Mouse (Mus musculus) fat pad, adult 2 months (tissue): ENCODE results near the gene Fkbp15.
"Not testable (repeated sequence)": the region's sequence is repeated elsewhere in the genome, so short reads cannot be mapped to it uniquely, and the experiment has no call there.

ENCODE experiments used
- DNase-seq: peaks from one replicate; pipeline ENCODE4 v3.0.0-alpha.2; 2011; ENCODE audit warnings: low read depth, low spot score; ENCODE audit errors: extremely low read depth

Gene Fkbp15

DNA sequence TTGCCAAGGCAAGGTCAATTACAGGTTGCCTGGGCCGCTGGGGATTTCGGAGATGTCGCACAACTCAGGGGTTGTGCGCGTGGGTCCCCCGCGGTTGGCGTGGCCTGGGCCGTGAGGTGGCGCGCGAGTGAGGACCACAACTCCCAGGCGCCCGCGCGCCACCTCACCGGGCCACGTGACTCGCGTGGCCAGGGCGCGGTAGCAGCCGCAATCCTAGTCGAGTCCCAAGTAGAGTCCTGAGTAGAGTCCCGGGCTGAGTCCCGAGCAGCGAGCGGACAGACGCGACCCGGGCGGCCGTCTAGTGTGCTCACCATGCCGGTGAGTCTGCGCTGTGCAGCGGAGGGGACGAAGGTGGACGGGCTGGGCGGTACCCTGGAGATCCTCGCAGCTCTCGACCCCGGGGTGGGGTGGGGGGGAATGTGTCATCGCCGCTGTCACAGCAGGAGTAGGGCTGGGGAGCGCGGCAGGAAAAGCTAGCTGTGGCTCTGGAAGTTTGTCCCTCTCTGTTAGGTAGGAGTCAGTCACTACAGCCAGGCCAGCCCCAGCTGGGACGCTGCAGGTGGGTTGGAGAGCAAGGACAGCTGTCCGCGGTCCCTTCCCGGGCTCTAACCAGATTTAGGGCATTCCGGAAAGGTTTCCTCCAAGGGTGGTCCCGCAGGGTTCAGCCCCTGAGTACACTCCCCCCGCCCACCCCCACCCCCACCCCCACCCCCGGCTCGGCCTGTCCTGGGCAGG is 73.9 kb downstream of the Fkbp15 start:
- DNase-seq, result no peak

DNA sequence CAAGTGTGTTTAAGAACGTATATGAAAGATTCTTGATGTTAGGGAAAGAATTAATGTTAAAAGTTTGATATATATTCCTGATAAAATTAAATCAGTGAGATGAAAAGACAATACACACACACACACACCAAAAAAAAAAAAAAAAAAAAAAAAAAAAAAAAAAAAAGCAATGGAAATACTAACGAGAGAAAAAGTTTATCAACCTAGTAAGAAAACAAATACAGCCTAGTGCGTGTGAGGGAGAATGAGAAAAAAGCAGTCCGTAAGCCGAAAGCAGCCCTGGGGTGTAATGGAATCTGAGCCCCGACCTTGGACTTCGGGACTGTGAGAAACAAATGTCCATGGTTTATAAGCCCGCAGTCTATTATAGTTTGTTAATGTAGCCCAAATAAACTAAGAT is 74.8 kb downstream of the Fkbp15 start:
- DNase-seq, result no peak

DNA sequence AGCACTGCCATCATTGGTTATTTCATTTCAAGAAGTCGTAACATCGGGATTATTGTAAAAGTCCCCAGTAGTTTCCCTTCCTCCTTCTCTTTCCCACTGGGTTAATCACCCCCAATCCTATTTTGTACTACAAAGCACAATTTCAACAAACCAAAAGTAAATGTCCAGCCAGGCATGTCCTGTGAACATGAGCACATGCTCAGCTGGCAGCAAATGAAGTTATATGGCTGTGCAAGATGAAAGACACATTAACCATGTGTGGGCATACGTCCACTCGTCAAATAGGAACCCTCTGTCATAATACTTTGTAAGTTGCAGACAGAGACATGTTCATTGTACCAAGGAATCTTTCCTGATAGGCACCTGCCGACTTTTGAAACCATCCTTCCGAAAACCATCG is 77.4 kb downstream of the Fkbp15 start:
- DNase-seq, result no peak

DNA sequence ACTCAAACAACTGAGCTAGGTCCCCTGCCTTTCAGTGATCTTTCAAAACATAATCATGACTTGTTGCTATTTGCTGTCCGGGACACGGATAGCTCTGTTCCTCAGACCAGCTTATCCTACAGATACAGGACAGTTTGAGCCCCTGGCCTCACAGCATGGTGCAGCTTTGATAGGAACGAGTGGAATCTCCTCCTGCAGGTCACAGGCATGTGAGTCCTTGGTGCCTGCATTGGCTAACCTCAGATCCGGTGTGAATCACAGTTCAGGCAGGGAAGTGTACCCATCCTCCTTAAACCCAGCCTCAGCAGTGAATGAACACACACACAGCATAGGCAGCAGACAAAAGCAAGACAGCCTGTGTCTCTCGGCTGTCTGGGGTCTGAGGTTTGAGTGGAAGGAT is 79.0 kb downstream of the Fkbp15 start:
- DNase-seq, result no peak

DNA sequence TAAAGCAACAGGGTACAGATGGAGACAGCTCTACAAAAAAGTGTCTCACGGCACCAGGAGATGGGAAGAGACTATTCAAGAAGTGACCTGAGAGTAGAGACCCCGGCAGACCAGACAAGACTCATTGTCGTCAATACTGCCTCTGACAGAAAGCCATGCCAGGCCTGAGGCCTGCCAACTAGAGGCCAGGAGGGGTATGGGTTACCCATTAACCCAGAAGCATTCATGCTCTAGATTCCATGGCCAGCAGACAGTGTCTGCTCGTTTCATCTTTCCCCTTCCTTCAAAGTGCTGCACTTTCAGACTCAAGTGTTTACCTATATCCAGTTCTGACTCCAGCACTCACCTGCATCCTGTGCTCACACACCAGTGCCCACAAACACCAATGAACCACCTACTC is 82.3 kb downstream of the Fkbp15 start:
- DNase-seq, result no peak

DNA sequence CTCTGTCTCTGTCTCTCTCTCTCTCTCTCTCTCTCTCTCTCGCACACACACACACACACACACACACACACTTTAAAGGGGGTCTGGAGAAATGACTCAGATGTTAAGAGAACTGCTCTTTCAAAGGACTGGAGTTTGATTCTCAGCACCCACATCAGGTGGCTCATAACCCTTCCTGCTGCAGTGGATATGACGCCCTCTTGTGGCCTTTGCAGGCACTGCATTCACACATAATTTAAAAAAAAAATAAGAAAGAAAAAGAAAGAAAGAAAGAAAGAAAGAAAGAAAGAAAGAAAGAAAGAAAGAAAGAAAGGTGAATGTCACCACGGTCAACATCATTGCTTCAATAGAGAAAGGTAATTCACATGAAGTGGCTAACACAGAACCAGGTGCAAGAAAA is 83.1 kb downstream of the Fkbp15 start:
- no peak for DNase-seq

DNA sequence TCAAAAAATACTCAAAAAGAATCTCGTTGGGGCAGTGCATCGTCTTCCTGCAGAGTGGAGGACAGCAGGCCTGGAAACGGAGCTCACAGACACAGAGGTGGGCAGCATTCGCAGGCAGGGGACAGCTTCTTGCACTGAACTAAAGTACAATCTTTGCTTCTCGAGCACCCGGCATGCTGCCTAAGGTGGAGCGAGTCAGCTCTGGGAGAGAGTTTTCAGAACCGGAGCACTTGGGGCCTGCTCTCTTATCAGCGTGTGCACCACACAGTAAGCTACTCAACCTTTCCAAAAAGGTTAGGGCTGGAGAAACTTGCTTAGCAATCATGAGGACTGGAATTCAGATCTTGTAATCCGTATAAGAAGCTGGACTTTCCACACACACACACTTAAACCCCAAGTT is 83.7 kb downstream of the Fkbp15 start:
- no peak for DNase-seq

DNA sequence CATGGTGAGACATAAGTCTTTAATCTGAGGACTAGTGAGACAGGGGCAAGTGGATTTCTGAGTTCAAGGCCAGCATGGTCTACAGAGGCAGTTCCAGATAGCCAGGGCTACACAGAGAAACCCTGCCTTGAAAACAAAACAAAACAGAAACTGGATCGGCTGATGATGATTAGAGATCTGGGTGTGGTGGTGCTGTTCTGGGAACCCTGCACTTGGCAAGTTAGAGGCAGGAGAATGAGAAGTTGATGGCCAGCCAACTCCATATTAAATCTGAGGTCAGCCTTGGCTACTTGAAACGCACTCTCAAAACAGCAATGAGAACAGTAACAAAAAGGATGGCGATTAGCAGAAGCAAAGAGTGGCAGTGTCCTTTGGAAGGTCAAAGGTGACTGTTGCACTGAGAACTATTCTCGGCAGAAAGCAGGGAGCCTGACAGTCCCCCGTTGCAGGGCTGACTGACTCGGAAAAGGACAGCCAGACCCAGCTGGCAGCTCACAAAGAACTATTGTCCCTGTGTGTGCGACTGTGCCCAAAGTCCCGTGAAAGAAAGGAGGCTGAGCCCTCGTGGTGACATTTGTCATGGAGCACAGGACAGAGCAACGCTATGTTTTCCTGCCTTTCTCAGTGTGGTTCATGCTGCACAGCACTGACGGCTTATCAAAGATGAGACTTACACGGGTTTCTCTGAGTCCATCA is 85.4 kb downstream of the Fkbp15 start:
- DNase-seq, result no peak

DNA sequence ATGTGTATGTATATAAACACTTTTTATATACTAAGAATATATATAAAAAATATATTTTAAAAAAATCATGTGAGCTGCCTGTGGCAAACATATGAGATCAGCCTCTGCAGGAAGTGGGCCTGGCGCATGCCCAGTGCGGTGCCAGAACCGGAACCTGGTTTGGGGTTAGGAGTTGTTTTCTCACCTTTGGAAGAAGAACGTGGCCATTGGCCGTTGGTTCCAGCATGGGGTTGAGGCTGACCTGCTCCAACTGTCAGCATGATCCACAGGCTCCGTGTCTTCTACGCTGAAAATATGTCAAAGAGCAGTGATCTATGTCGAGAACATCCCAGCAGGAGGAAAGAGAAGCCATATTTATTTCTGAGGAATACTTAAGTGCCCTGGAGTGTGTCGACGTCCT is 86.4 kb downstream of the Fkbp15 start:
- no peak for DNase-seq

DNA sequence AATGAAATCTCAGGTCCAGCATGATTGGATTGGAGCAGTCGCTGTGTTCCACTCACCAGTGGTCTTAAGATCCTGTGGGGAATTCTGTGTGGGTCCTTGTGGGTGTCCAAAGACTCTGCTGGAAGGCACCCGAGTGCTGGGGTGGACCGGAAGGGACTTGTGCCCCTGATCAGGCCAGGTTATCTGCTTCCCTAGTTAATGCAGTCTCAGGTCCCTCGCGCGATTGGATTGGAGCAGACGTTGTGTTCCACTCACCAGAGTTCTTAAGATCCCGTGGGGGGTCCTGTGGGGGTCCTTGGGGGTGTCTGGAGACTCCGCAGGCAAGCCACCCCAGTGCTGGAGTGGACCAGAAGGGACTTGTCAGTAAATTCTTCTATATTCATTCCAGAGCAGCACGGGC is 87.7 kb downstream of the Fkbp15 start:
- no peak for DNase-seq

DNA sequence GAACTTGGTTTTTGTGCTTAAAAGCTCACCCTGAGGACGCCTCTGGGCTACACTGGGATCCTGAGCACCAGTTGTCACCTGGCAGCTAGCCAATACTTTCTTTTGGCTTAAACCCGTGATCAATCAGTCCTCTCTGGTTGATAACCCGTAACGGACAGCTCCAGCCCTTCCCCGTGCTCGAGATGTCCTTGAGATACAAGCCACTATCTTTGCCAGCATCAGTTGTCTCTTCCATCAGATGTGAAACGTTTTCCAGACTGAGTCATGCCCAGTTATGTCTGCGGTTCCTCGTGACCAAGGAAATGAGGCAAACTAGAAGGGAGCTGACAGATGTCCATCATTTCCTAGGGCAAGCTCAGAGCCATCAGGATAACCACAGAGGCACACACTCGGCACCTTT is 93.2 kb downstream of the Fkbp15 start:
- DNase-seq, result no peak

DNA sequence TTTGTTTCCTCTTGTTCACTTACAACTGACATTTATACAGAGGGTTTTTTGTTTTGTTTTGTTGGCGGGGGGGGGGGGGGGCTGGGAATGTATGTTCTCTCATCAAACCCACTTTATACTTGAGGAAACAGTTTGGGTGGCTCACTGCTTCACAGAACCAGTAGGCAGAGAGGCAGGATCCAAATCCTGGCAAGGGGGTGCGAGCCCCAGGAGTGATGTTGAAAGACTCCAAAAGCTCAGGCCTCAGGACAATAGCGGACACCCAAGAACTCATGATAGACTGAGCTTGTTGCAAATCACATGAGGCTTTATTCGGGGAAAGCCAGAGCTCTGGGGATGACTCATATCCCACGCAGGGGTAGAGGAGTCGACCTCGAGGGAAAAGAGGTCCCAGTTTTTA is 94.3 kb downstream of the Fkbp15 start:
- DNase-seq, result not testable (repeated sequence)

DNA sequence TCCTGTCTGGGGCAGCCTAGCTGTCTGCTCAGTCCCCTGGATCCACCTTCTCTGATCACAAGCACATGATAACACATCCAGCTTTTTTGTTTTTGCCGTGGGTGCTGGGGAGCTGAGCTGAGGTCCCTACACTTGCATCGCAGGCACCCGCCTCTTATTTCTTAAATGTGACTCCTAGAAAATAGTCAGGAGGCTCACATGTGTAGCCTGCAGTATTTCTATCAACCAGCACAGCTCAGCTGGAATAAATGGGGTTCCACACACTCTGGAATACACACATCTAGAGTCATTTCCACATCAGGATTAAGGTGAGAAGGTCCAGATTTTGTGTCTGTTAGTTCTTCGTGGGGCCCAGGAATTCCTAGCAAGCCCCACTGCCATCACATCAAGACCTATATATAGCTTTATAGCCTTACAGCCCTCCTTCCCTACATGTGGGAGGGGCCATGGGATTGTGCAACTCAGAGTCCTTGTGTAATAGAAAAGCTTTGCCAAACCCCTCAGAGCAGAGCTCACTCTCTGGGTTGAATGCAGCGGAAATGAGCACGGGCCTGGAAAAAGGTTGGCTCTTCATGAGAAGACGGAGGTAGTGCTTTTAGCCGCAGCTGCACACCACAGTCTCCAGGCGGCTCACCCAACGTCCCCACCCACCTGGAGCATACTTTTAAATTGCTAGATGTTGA is 95.1 kb downstream of the Fkbp15 start:
- DNase-seq, result no peak

DNA sequence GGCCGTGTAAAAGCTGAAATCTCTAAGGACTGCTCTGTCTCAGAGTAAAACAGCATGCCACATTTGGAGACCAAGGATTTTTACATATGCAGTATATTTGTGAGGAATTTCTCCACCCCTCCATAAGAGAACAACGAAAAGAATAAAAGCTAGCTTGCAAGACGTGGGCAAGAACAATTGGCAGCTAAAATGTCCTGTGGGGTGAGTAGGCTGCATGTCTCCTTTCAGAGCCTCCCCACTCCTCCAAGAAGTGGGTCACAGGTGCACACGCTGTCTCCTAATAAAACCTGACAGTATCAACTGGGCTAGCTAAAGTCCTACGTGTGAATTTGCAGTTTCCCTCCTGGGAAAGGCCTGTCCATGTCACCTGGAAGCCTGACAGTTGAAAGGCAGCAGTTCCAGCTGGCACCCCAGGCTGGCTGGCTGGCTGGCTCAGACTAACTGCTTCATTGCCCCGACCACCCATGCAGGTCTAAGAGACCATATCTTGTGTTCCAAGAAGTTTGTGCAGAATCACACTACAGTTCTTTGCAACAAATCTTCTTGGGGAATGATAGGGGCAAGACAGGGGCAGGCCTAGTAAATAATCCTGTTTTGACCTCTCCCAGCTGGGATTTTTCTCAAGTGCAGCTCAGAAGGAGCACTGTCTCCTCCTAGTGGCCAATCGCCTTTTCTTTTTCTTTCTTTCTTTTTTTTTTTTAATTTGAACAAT is 97.1 kb downstream of the Fkbp15 start:
- DNase-seq, result no peak

DNA sequence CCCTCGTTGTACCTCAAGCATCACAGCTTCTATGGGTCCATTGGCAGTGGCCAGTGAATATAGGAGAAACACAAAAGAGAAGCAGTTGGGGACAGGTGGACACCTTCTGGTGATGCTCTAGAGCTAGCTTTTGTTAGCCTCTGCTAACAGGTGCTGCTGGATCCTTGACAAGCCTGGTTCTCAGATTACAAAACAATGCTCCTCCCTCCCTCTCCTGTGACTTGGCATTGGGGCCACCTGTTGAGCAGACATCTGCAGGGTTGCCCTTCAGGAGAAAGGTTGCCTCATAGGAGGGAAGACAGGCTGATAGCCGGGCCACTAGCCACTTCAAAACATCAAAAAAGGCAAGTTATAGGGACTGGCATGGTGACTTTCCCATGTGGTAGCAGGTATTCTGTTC is 98.1 kb downstream of the Fkbp15 start, which contains the start of gene Slc31a2:
Slc31a2 (plus strand) TSS at position 287 of the 400 bp plus-strand sequence.
- no peak for DNase-seq

DNA sequence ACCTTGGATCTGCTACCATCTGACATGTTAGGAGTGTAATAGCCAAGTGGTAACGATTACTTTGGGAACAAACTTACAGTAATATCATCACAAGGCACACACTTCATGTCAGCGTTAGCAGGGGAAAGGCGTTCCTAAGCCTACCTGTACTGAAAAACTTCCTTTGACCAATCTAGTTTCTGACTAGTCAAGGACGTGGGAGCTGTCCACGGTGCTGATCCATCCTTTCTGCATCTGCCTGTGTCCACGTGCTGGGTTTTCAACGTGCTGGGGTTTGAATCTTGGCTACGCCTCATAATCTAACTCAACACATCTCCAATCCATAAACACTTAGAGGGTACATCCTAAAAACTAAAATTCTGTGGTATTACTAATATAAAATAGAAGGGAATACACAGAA is 103.4 kb downstream of the Fkbp15 start:
- DNase-seq, result no peak

DNA sequence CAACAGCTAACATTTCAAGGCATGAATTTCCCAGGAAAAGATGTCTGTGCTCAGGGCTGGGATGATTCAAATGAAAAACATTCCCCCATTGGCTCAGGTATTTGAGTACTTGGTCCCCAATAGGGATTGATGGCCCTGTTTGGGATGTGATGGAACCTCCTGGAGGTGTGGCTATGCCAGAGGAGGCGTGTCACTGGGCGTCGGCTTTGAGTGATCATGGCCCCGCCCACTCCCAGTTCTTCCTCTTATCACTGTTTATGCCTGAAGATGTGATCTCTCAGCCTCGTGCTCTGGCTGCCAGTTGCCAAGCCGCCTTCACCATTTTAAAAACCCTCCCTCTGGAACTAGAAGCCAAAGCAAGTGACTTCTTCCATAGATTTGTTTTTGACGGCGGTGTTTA is 105.8 kb downstream of the Fkbp15 start:
- DNase-seq, result no peak

DNA sequence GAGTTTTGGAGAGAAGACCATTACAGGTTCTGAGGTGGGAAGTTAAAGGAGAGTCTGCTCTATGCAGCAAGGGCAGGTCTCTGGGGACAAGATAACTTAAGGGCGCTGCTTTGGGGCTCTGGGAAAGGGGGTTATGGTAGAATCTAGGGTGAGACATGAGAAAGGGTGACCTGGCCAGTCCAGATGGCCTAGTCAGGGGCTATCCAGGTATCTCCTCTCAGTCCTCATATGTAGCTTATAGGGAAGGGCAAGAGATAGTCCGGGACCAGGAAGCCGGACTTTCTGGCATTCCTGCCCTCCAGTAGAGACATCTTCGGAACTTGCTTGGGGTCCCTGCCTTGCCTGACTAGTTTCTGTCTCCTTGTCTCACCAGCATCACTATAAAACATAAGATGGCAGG is 108.6 kb downstream of the Fkbp15 start:
- no peak for DNase-seq

DNA sequence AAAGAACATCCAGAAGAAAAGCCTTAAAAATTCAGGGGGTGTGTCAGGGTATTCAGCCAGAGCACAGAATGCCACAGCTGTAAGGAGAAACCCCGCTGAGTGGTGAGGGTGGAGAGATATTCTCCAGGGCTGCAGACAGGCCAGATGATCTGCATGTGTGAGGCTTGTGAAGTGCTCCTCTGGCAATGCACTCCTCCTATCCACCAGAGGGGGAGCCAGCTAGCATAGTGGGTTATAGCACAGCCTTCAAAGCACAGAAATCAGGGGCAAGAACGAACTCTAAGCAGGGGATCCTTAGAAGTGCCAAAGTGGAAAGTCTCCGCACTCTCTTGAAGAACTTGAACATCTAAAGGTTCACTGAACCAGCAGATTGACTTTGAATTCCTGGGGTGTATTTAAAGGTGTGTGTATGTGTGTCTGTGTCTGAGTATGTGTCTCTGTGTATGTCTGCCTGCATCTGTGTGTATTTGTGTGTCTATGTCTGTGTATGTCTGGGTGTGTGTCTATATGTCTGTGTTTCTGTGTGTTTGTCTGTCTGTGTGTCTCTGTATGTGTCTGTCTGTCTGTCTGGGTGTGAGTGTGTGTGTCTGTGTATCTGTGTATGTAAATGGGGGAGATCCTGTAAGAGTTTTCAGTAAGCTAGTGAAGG is 109.3 kb downstream of the Fkbp15 start:
- no peak for DNase-seq
